Mouse (Mus musculus): ENCODE results near the gene Gm20075.
"Not testable (repeated sequence)": the region's sequence is repeated elsewhere in the genome, so short reads cannot be mapped to it uniquely, and the experiment has no call there.

The Gm20075 gene

DNA sequence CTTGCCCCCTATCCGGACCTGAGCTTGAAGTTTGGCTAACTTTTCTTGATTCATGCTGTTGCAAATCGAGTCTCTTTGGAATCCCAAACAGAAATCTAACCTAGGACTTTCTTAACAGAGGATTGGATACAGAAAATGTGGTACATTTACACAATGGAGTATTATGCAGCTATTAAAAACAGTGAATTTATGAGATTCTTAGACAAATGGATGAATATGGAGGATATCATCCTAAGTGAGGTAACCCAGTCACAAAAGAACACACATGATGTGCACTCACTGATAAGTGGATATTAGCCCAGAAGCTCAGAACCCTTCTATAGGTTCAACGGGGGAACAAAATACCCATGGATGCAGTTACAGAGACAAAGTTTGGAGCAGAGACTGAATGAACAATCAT, at the start of gene Gm20075:
Gene Gm20075 (minus strand): TSS at position 101 of the 400 bp plus-strand sequence.
- DNase-seq (ENCODE audit: low spot score in 2 of 2), result not testable (repeated sequence)

DNA sequence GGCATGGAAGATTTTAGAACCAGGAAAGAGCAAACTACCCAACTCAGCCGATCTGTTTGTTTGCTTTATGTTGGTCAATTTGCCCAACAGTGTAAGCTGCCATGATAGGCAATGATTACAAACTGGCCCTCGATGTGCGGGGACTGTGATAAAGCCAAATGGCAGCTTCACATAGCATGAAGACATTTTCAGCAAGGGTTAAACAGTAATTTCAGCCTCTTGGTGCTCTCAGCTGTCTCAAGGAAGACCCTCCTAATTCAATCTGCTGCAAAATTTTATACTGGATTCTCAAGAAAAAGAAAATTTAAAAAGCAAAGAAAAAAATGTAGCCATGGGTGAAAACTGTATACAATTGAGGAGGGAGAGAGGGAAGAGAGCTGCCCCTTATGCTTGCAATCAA, 47.9 kb upstream of the Gm20075 start:
- DNase-seq (ENCODE audit: low spot score in 2 of 2), result no peak

GRCm38 (mm10) chr13:96126669-96127068, 45.5 kb upstream of the Gm20075 start:
- no peak for DNase-seq (ENCODE audit: low spot score in 2 of 2)

- no peak for DNase-seq (ENCODE audit: low spot score in 2 of 2)
Measured at GRCm38 (mm10) chr13:96125011-96125410, 43.8 kb upstream of the Gm20075 start.

DNA sequence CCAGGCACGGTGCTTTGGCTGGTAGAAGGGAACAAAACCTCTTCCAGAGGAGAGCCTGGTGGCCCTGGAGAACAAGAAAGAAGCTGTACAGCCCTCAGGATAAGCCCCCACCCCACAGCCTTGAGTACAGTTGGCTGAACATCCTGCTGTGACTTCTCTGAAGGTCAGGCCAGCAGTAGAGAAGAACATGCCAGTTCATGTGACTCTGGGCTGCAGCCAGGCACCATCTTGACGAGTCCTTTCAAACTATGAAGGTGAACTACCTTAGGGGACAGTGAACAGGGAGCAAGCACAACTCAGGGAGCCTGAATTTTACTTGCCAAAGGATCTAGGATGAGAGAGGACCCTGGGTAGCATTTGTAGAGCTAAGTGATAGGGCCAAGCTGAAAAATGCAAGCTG, 31.5 kb upstream of the Gm20075 start:
- no peak for DNase-seq (ENCODE audit: low spot score in 2 of 2)

GRCm38 (mm10) chr13:96110767-96111166, 29.6 kb upstream of the Gm20075 start:
- no peak for DNase-seq (ENCODE audit: low spot score in 2 of 2)

DNA sequence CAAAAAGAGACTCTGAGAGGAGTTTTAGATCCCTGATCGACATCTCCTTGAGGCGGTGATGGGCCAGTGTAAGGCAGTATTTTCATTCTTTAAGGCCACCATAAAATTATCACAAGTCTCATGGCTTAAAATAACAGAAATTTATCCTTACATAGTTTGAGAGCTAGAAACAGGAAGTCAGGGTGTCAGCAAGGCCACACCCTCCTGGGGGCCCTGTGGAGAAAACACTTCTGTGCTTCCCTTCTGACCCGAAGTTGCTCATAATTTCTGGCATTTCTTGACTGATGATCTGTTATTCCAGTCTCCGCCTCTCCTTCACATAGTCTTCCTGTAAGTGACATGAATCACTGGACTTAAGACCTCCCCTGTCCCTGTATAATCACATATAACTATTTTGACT, 25.2 kb upstream of the Gm20075 start:
- no peak for DNase-seq (ENCODE audit: low spot score in 2 of 2)

DNA sequence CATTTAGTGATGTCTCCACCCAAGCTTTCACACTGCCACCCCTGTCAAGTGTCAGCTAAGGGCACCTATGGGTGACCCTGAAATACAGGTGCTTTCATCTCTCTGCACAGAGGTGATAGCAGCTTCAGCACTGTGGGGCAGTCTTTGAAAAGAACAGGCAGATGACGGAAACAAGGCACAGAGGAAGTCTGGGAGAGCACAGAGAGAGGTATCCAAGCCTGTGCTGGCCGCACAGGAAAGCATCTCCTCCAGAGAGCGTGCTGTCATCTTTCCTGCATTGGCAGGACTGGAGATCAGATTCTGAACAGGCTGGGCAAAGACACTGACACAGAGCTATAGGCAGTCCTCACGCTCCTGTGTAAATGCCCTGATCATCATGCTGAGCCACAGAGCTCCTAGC, 9.8 kb upstream of the Gm20075 start:
- DNase-seq (ENCODE audit: low spot score in 2 of 2), result no peak

- DNase-seq (ENCODE audit: low spot score in 2 of 2), result no peak
Measured at GRCm38 (mm10) chr13:96085581-96086302, 4.6 kb upstream of the Gm20075 start.

DNA sequence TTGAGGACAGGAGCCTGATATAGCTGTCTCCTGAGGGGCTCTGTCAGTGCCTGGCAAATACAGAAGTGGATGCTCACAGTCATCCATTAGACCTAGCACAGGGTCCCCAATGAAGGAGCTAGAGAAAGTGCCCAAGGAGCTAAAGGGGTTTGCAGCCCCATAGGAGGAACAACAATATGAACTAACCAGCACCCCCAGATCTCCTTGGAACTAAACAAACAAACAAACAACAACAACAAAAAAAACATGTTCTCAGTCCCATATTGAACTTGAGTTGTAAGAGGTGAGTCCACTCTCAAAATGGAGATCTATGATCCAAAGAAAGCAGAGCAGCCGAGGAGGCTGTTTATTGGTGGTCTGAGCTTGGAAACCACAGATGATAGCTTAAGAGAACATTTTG, 578 bp upstream of the Gm20075 start, which contains the start of gene Gm17190:
Gene Gm17190 (plus strand): TSS at position 301 of the 400 bp plus-strand sequence.
- not testable (repeated sequence) for DNase-seq (ENCODE audit: low spot score in 2 of 2)

- DNase-seq (ENCODE audit: low spot score in 2 of 2), result no peak
Measured at GRCm38 (mm10) chr13:96073555-96073954, 7.6 kb downstream of the Gm20075 start.

- DNase-seq (ENCODE audit: low spot score in 2 of 2), result no peak
Measured at GRCm38 (mm10) chr13:96052755-96053154, 28.4 kb downstream of the Gm20075 start.

- no peak for DNase-seq (ENCODE audit: low spot score in 2 of 2)
Measured at GRCm38 (mm10) chr13:96045396-96045795, 35.8 kb downstream of the Gm20075 start.

DNA sequence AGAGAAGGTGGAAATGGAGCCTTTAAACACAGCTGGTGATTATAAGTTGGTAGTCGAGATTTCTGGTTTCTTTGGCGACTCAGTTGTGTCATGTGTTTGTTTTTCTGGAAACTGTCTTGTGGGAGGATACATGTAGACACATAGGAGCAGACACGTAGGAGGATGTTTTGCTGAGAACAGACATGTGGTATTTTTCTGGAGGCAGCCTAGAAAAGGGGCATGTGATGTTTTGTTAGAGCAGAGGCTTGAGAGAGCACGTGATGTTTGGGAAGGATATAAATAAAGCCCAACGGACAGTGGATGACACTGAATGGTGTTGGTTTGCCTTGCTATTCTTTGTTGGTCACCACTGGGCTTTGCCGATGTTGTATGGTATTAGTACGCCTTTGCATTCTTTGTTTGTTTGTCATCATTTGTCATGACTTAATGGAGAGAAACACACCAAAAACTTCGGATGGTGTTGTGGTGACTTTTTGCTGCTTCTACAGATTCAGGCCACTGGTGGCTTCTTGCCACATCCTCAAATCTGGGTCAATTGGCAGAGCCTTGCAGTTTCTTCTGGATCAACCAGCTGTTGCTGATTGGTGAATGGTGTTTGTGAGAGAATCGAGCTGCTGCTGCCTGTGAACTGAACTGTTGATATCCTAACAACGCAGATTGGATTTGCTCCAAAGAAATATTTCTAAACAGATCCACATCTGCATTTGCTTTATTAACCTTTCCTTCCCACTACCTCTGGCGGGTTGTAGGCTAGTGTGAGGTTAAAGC, 40.7 kb downstream of the Gm20075 start:
- no peak for DNase-seq (ENCODE audit: low spot score in 2 of 2)

GRCm38 (mm10) chr13:96039536-96039935, 41.6 kb downstream of the Gm20075 start:
- DNase-seq (ENCODE audit: low spot score in 2 of 2), result no peak

DNA sequence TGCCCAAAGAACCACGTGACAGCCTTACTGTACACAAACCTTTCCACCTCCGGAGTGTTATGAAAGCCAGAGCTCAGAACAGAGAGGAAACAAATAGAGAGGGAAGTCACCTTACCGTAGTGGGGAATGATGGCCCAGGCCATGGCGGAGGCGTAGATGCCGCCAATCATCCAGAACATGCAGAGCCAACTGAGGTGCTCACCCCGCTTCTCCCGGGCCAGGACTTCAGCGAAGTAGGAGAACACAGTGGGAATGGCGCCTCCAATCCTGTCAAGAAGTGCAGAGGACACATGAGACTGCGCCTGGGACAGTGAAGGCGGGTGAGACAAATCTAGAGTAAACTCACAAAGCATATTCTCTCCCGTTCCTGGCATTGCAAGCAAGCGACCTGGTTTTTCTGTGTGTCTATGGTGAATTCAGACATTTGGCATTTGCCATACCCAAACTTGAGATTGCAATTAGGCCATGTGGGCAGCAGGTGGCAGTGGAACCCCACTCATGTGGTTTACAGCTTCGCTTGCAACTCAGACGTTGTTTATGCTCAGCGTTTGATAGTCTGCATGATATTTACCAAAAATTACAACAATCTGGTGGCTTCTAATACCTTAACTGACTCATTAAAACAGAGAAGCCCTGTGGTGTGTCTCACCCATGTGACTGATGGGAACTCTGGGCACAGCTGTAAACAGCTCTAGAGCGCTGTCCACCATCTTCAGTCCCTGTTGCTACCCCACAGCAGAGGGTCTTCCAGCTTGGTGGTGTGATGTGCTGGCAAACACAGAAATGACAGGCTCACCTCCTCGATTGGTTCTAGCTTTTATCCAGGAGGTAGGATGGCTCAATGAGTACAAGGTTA, 50.6 kb downstream of the Gm20075 start:
- DNase-seq (ENCODE audit: low spot score in 2 of 2), result peak; percentile 9 to 14

Data from urinary bladder, postnatal 36 days (tissue).